Mouse (Mus musculus) megakaryocyte-erythroid progenitor cell, adult 5-6 weeks (primary cell): ENCODE measurements around the gene A4galt. TPM values are rescaled to one million over a fixed set of nuclear protein-coding genes. Genes with fewer than 3 reads are reported as not detected.
"Not testable (repeated sequence)": the region's sequence is repeated elsewhere in the genome, so short reads cannot be mapped to it uniquely, and the experiment has no call there.

Experiments used
- ATAC-seq: replicated peaks from 2 replicates; pipeline ENCODE4 v1.8.0; 2016; ENCODE audit warnings: mild to moderate bottlenecking, inconsistent platforms; ENCODE audit not compliant: severe bottlenecking, poor library complexity, low FRiP score, low TSS enrichment
- total RNA-seq, 2 experiments: library from RNA; stranded (forward) in 1 of 2; stranded (reverse) in 1 of 2; fragments of 200-1000, 215-1000 nt in 1 of 2; fragments of >200 nt in 1 of 2; fragmentation: Nextera tagmentation in 1 of 2; gene quantifications; 2 replicates each; pipeline ENCODE4 v1.2.3; 2014 to 2017

A4galt gene
- total RNA-seq, 2 experiments from 2014 or later, result not detected

- not testable (repeated sequence) for ATAC-seq
These were observed 19.6 kb upstream of the A4galt start for GRCm38 (mm10) chr15:83271221-83271620.

- ATAC-seq, result not testable (repeated sequence)
These were observed 18.4 kb upstream of the A4galt start for GRCm38 (mm10) chr15:83269985-83270384.

- ATAC-seq, result not testable (repeated sequence)
These were observed 16.9 kb upstream of the A4galt start for GRCm38 (mm10) chr15:83268428-83268827.

- ATAC-seq, result no peak
These were observed 13.7 kb upstream of the A4galt start for GRCm38 (mm10) chr15:83265269-83265668.

- ATAC-seq, result no peak
These were observed 11.8 kb upstream of the A4galt start for GRCm38 (mm10) chr15:83263405-83263804.

GRCm38 (mm10) chr15:83257906-83258305 lies 6.3 kb upstream of the A4galt start:
- ATAC-seq, result no peak

GRCm38 (mm10) chr15:83256491-83256890 lies 4.9 kb upstream of the A4galt start:
- ATAC-seq, result no peak

- ATAC-seq, result no peak
These were observed 4.4 kb upstream of the A4galt start for GRCm38 (mm10) chr15:83255944-83256343.

GRCm38 (mm10) chr15:83255191-83255782 lies 3.7 kb upstream of the A4galt start:
- ATAC-seq, result no peak

- ATAC-seq, result peak; percentile 37; the same call in 1 of the 2 replicates
These were observed 2.9 kb upstream of the A4galt start for GRCm38 (mm10) chr15:83254372-83255070.

- no peak for ATAC-seq
These were observed 486 bp upstream of the A4galt start for GRCm38 (mm10) chr15:83252060-83252459.

GRCm38 (mm10) chr15:83250651-83251175 lies 861 bp downstream of the A4galt start:
- ATAC-seq, result no peak

- ATAC-seq, result no peak
These were observed 1.9 kb downstream of the A4galt start for GRCm38 (mm10) chr15:83249535-83250287.

GRCm38 (mm10) chr15:83248236-83248844 lies 3.2 kb downstream of the A4galt start:
- ATAC-seq, result no peak

- ATAC-seq, result no peak
These were observed 7.2 kb downstream of the A4galt start for GRCm38 (mm10) chr15:83244371-83244770.

GRCm38 (mm10) chr15:83241961-83242680 lies 9.5 kb downstream of the A4galt start:
- ATAC-seq, result no peak

- no peak for ATAC-seq
These were observed 10.1 kb downstream of the A4galt start for GRCm38 (mm10) chr15:83241497-83241896.

- no peak for ATAC-seq
These were observed 13.9 kb downstream of the A4galt start for GRCm38 (mm10) chr15:83237460-83238243.
